Mouse (Mus musculus) heart, adult 2 months (tissue): Measurements from ENCODE around the gene Kcnk18.

ENCODE experiments used
- CTCF ChIP-seq: fragments of 200-600 bp; IDR thresholded peaks from 2 replicates; pipeline ENCODE4 v1.8.1; 2022; ENCODE audit warnings: antibody characterized with exemption, mild to moderate bottlenecking, moderate library complexity
- EP300 ChIP-seq: fragments of 200-500 bp; IDR thresholded peaks from 2 replicates; pipeline ENCODE4 v1.6.1; 2011; ENCODE audit warnings: low read depth, low read length, control low read depth; ENCODE audit not compliant: insufficient read depth
- POLR2A ChIP-seq: fragments of 200-500 bp; IDR thresholded peaks from 2 replicates; pipeline ENCODE4 v1.6.1; 2011; ENCODE audit warnings: mild to moderate bottlenecking, low read depth, low read length, control low read depth; ENCODE audit not compliant: insufficient read depth

DNA sequence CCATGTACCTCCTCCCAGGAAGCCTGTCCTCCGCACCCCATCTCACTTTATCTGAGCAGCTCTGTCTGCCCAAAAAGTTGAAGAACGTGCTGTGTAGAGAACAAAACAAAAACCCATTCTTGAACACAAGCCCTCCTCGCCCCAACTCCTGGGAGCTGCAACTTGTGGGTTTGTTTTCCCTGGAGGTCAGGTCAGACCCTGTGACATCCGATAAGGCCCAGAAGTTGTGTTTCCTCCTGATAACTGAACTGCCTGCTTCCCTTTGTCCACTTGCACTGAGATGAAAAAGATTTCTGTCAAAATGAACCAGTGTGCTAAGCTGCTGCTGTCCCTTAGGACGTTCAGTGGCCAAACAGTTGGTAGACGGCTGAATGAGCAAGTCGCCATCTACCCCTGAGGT lies 42.6 kb downstream of the Kcnk18 start:
- TF ChIP-seq CTCF (no peak), POLR2A (no peak), EP300 (no peak)
